Mouse (Mus musculus) naive thymus-derived CD4-positive, alpha-beta T cell, adult 5 months (primary cell): ENCODE results near the gene Olfr641. TPM values are rescaled to one million over a fixed set of nuclear protein-coding genes. Genes with fewer than 3 reads are reported as not detected.

Experiments used
- polyA plus RNA-seq: library from polyadenylated mRNA; unstranded; fragments of 100-300 nt; shearing (Covaris generic); gene quantifications from one replicate; pipeline ENCODE4 v1.2.1, GENCODE M21; 2017

Olfr641 gene
- not detected for polyA plus RNA-seq

DNA sequence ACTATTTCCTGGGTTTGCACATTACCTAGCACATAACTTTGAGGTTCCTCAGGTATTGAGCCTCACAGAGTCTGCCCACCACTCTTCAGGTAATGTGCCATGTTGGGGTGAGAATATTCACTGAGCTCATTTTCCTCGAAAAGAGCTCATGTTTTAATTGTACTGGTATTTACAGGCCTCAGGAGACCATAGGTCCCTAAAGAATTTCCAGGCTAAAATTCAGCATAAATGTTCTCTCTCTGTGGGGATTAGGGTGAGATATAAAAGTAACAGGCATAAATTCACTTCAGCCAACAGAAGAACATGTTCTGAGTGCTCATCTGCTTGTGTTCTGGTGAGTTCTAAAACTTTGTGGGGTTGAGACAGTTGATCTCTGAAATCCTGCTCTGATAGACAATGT is at the start of gene Olfr641:
TSS of gene Olfr641 (plus strand) at position 301 of the 400 bp plus-strand sequence.

DNA sequence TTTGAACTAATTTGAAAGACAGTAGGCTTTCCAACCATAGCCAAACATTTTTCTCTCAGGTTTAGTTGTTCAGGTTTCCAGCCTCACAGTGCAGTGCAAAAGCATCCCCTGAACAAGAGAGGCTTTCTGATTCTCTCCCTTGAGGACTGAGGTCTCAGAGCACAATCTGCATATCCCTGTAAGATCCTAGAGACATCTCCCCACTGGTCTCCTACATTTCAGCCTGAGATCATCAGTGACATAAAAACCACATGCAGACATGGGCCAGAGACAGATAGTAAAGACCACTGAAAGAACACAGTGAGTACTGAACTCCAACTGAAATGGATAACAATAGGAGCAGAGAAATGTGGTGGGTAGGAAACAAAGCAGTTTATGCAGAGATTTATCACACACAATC is 36.8 kb upstream of the Olfr641 start, which contains the start of gene Olfr638:
TSS of gene Olfr638 (plus strand) at position 301 of the 400 bp plus-strand sequence.

DNA sequence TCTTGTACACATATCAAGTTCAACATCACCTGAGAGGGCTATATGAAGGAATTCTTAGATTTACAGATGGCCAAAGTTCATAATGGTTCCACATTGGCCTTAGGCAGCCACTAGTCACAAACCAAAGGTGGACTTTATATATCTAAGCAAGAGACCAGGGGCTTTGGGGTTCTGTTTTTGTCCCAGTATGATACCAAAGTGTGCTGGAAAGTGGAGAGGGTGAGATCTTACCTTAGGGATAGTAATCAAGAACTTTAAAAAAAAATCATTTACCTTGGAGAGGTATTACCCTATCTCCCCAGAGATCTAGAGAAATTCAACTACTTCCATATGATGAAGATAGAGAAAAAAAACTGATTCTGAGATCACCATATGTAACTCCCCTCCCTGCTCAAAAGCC is 18.0 kb upstream of the Olfr641 start, which contains the start of gene Olfr639:
TSS of gene Olfr639 (minus strand) at position 101 of the 400 bp plus-strand sequence.

DNA sequence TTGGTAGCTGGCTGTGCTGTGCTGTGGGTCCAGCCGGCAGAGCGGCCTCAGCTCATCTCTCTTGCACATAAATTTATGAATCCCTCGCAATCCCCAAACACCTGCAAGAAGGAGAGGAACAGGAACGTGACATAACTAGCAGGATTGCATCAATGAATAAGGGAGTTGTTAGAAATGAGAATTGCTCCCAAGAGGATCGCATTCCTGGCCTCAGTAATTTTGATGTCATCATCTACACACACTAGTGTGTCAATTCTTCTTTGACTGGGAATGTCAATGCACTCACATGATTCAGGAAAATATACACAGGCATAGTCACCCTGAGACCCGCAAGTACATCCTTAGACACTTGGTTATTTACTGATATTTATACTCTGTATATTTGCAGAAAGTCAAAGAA is 9.8 kb upstream of the Olfr641 start, which contains the start of gene Olfr640:
TSS of gene Olfr640 (minus strand) at position 101 of the 400 bp plus-strand sequence.

DNA sequence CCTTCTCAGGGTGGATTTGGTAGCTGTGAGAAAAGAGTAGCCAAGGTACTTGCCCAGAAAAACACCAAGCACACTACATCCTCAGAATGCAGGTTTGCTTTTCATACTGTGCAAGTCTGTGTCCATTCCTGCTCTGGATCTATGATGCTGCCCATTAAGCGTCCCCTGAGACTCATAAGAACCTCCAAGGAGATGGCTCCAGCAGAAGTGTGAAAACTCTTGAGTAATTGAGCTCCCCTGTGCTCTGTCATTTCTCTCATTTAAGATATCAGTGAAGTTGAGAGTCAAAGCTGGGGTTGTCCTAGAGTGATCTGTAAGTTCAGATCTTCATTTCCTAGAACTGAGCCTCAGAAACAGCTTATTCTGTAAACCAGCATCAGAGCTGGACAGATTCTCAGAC is 17.3 kb downstream of the Olfr641 start, which contains the start of gene Olfr642:
TSS of gene Olfr642 (minus strand) at position 101 of the 400 bp plus-strand sequence.

DNA sequence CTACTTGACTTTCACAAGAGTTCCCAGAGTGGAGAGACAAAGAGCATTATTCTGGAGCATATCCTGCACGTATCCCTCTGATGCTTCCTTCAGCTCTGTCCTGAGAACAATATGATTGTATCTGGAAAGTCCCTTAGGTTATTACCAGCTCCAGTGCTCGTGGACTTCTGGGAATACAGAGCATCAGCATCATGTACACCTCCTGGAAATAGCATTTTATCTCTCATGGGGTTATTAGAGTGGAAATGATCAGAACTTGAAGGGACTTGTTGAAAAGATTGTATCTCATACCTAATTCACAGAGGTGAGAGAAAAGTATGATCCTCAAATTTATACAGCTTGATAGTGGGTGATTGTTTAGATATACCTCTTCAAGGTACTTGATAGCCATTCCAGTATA is 26.1 kb downstream of the Olfr641 start, which contains the start of gene 4930516K23Rik:
TSS of gene 4930516K23Rik (minus strand) at position 101 of the 400 bp plus-strand sequence.

DNA sequence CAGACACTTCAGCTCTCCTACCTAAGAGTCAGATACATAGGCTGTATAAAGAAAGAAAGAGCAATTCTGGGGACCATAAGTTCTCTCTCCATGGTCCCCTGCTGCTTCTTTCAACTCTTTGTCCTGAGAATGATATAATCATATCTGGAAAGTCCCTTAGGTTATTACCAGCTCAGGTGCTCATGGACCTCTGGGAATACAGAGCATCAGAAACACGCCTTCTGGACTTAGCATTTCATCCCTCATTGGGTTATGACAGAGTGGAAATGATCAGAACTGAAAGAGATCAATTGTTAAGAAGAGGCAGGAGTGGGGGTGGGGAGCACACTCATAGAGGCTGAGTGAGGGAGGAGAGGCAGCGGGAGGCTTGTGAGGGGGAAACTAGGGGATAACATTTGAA is 36.5 kb downstream of the Olfr641 start, which contains the start of gene Olfr644:
TSS of gene Olfr644 (minus strand) at position 101 of the 400 bp plus-strand sequence.

DNA sequence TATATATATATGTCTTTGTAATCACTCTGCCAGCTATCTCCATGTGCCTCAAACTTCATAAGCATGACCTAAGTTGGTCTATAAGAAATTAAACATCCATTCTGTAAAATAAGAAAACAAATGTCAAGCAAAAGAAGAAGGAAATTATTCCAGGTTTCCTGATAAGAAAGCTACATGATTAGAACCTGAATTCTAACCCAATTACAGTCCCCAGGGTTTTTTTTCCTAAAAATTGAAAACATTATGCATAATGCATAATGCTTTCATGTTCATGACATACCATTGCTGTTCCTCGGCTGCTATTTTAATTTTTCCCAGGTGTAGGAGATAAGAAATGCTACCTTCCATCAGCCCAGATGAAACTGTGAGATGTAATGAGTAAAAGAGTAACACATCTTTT is 50.1 kb downstream of the Olfr641 start, which contains the start of gene Olfr645:
TSS of gene Olfr645 (minus strand) at position 101 of the 400 bp plus-strand sequence.

Other genes starting within 250 kb of the Olfr641 start
- gene Olfr67, start 243.6 kb upstream of the Olfr641 start, polyA plus RNA-seq: not detected
- gene Hbb-bt, start 221.4 kb upstream of the Olfr641 start, polyA plus RNA-seq: not detected
- gene Hbb-bs, start 207.3 kb upstream of the Olfr641 start, polyA plus RNA-seq: 1.2 TPM
- not detected for gene Hbb-bh2, start 194.9 kb upstream of the Olfr641 start, polyA plus RNA-seq
- gene Hbb-bh1, start 192.3 kb upstream of the Olfr641 start, polyA plus RNA-seq: not detected
- not detected for gene Hbb-y, start 182.2 kb upstream of the Olfr641 start, polyA plus RNA-seq
- gene Olfr66, start 149.2 kb upstream of the Olfr641 start, polyA plus RNA-seq: not detected
- not detected for gene Olfr64, start 141.0 kb upstream of the Olfr641 start, polyA plus RNA-seq
- not detected for gene Olfr65, start 132.0 kb upstream of the Olfr641 start, polyA plus RNA-seq
- not detected for gene Olfr631, start 106.6 kb upstream of the Olfr641 start, polyA plus RNA-seq
- gene Olfr632, start 101.1 kb upstream of the Olfr641 start, polyA plus RNA-seq: not detected
- not detected for gene Olfr633, start 91.0 kb upstream of the Olfr641 start, polyA plus RNA-seq
- gene Olfr635, start 64.3 kb upstream of the Olfr641 start, polyA plus RNA-seq: 0.04 TPM
- gene Olfr638, start 36.7 kb upstream of the Olfr641 start, polyA plus RNA-seq: not detected
- gene Olfr639, start 18.1 kb upstream of the Olfr641 start, polyA plus RNA-seq: 0.05 TPM
- not detected for gene Olfr640, start 9.9 kb upstream of the Olfr641 start, polyA plus RNA-seq
- gene Olfr642, start 17.2 kb downstream of the Olfr641 start, polyA plus RNA-seq: not detected
- not detected for gene 4930516K23Rik, start 26.0 kb downstream of the Olfr641 start, polyA plus RNA-seq
- not detected for gene Olfr644, start 36.4 kb downstream of the Olfr641 start, polyA plus RNA-seq
- gene Olfr645, start 50.0 kb downstream of the Olfr641 start, polyA plus RNA-seq: not detected
- not detected for gene Olfr646, start 69.4 kb downstream of the Olfr641 start, polyA plus RNA-seq
- gene Ubqln5, start 94.4 kb downstream of the Olfr641 start, polyA plus RNA-seq: not detected
- not detected for gene Olfr643, start 102.0 kb downstream of the Olfr641 start, polyA plus RNA-seq
- gene Ubqln3, start 107.8 kb downstream of the Olfr641 start, polyA plus RNA-seq: not detected
- not detected for gene Ubqlnl, start 115.1 kb downstream of the Olfr641 start, polyA plus RNA-seq
- gene Olfm5, start 129.4 kb downstream of the Olfr641 start, polyA plus RNA-seq: not detected
- not detected for gene Olfr648, start 147.9 kb downstream of the Olfr641 start, polyA plus RNA-seq
- gene Olfr649, start 160.5 kb downstream of the Olfr641 start, polyA plus RNA-seq: not detected
- 2.0 TPM for gene Trim6, start 183.3 kb downstream of the Olfr641 start, polyA plus RNA-seq
- gene Trim34a, start 209.0 kb downstream of the Olfr641 start, polyA plus RNA-seq: 21.8 TPM